Mouse (Mus musculus) right cerebral cortex, postnatal 25 days (tissue): ENCODE data around the gene Smlr1.

Experiments used
- DNase-seq: peaks from one replicate; pipeline ENCODE4 v3.0.0; 2022

The Smlr1 gene

DNA sequence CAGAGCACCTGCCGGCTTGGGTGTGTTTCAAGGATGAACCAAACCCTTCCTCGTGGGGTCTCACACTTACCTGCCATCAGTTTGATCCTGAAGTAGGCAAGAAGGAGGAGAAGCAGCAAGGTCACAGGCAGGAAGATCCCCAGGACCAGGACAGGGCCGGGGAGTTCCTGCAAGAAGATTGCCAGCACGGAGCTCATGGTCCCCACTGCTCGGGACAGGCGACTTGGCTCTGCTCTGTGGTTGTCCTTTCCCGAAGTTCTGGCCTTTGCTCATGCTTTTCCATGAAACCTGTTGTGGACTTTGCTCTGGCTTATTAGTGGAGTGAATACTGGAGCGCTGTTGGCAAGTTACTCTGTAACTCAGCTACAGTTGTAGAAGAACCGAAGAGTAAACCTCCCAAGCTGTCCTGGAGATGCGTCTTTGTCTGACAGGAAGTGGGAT, at the start of gene Smlr1:
Gene Smlr1 (minus strand): TSS at position 377 of the 441 bp plus-strand sequence.
- DNase-seq = no peak

DNA sequence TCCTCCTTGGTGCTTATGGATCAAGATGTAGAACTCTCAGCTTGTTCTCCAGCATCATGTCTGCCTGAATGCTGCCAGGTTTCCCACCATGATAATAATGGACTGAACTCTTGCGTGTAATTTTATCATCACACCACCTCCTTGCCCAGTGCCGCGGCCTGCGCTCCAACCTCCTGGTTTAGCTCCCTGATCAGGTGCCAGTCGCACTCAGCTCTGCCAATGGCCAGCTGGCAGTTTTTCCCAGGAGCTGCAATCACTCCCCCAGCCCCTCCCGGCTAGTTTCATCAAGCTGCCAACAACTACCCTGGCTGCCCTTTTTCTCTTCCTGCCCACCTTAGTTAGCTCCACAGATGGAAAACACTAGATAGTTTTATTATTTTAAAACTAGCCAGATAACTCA, 48.8 kb upstream of the Smlr1 start:
- DNase-seq = no peak

DNA sequence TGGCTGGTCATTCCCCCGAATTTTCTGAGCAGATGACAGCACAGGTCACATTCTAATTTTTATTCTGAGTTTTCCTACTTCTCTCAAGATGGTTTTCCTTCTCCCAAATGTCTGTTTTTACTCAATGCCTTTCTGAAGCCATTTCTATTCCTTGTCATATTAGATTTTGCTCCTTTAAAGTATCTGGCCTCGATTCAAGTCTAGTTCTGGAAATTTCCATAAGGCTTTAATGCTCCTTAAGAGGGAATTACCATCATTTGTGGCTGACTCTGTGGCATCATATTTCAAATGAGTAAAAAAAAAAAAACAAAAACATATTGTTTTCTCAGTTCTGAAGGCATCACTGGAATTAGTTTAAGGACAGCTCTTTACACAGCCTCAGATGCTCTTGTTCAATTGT, 44.0 kb upstream of the Smlr1 start:
- DNase-seq = no peak

DNA sequence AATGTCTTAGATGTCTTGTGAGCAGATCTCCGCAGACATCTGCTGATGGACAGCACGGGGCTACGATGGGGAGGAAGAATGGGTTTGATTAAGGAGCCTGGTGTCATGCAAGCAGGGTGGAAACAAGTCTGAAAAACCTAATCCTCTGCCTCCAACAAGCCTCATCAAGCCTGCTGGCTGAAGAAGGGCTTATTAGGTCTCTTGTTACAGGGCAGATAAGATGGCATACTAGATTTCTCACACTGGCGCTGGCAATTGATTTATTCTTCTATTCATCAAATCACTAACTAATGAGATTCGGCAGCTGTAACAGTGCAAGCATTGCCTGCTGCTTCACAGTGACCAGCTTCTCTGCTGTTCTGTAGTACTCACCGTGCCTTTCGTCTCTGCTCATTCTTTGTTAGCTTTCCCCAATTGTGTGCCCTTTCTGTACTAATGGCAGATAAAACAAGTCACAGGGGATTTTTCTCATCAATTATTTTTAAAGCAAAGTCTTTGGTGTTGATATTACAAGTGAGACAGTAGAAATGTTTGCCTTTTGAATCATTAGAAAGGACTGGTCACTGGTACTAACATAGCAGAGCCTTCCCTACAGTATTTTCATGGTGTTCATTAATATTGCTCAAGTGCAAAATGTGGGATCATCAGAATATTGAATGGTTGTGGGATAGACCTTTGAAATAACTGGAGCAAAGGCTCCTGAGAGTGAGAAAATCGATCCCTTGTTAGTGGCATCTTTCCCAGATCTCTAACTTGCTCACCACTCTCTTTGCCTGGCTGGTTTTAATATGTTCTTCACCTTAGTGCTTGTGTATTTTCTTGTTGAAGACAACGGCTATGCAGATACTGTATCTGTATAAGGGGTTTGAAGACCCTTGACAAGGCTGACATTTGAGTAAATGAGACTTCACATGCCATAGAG, 35.5 kb upstream of the Smlr1 start:
- DNase-seq = no peak

DNA sequence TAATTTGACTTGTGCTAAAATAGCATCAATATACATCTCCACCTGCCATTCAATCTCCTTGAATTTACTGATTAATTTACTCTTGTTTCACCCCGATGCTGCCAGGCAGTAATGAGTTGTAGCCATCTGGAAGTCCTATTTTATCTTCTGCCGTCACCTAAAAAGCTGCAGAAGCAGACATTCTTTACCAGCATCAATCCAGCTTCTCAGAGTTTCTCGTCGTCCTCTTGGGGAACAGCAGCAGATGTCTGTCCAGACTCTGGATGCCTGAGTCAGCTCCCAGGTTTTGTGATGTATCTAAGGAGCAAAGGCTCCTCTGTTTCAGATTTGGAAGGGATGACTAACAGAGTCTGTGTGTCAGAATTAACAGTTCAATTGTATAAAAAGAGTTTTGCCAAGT, 16.9 kb upstream of the Smlr1 start:
- peak; percentile 26 for DNase-seq

DNA sequence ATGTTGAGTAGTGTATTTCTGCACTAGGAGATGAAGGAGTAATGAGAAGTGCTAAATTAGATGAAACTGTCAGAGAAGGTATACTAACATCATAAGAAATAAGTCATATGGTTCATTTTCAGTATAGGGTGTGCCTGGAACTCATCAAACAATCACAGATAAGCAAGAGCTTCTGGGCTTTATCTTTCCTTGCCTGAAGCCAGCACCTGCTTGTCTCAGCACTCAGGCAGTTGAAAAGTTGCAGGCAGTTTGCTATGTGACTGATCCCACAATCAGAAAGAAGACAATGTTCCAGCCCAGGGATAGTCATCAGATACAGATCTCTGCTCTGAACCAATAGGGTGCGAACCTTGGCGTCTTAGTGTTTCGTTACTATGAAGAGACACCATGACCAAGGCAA, 5.0 kb upstream of the Smlr1 start:
- DNase-seq = no peak

DNA sequence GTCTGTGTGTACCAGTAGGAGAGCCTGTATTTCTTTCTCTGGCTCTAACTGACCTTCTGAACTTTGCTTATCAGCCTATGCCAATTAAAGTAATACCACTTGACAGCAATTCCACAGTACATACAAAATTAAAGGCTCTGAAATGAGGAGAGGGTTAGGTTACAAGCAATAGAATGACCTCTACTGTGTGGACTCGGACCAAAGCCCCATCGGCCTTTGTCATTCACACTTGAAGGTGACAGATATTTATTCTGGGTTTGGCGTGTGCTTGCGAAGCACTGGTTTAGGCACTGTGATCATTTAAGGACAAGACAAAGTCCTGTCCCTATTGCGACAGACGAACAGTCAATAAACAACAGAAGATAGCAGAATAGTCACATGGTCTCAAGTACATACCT, 3.7 kb upstream of the Smlr1 start:
- DNase-seq = no peak

DNA sequence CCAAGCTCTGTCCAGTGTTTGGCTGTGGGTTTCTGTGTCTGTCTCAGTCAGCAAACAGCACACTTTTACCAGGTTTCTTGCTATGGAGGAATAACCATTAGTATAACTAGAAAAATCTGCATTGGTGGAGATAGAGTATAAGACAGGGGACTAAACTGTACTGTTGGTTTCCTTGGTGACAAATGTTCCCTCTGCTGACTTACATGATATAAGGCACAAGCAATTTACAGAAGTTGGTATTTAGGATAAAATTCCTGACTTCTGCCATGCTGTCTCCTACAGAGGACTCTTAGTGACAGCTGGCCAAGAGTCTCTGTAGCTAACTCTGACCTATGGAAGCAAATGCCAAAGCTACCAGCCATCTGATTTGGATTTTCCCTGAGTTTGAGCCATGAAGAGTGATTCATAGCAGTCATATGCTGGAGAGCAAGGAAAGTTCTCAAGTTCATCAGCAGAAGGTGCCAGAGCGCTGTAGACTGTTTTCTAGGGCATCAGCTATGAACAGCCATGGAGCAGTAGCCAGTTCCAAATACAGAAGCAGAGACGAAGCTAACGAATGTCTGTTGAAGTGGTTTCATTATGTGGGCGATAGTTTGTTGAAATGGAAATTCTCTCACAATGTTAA, 3.2 kb upstream of the Smlr1 start:
- peak; percentile 46 for DNase-seq

DNA sequence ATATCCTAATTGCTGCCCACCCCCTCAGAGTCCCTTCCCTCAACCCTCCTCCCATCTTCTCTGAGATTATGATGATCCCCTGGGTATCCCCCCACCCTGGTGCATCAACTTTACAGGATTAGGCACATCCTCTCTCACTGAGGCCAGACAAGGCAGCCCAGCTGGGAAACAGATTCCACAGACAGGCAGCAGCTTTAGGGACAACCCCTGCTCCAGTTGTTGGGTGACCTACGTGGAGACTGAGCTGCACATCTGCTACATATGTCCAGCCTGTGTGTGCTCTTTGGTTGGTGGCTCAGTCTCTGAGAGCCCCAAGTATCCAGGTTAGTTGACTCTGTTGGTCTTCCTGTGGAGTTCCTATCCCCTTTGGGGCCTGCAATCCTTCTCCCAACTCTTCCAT, 2.7 kb upstream of the Smlr1 start:
- DNase-seq = no peak

DNA sequence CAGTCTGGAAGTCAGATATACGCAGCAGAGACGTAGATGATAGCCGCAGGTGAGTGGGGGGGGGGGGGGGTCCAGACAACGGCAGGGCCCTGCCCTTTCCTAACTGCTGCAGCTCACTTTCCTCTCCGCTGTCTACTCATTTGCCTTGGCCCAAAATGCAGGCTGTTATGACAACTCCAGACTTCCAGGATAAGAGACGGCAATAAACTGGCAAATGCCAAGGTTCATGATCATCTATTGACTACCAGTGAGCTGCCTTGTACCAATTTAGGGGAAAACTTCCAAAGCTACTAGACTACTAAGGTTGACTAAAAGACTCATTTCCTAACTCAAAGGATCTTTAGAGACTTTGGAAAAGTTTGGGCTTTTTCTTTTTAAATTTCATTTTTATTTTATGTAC, 554 bp upstream of the Smlr1 start:
- no peak for DNase-seq

DNA sequence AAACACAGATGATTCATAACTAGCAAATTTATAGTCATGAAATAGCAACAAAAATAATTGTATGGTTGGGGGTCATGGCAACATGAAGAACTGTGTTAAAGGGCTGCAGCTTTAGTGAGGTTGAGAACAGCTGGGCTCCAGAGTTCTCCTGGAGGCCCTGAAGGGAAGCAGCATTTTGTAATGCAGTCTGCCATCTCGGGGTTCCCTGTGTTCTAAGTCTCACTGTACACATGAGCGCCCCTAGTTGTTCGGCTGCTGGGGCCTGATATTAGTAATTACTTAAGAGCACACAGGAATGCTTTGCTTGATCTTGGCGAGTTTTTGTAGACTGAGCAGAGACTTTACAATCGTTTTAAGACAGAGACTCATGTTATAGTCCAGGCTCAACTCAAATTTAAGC, 1.6 kb downstream of the Smlr1 start:
- no peak for DNase-seq

DNA sequence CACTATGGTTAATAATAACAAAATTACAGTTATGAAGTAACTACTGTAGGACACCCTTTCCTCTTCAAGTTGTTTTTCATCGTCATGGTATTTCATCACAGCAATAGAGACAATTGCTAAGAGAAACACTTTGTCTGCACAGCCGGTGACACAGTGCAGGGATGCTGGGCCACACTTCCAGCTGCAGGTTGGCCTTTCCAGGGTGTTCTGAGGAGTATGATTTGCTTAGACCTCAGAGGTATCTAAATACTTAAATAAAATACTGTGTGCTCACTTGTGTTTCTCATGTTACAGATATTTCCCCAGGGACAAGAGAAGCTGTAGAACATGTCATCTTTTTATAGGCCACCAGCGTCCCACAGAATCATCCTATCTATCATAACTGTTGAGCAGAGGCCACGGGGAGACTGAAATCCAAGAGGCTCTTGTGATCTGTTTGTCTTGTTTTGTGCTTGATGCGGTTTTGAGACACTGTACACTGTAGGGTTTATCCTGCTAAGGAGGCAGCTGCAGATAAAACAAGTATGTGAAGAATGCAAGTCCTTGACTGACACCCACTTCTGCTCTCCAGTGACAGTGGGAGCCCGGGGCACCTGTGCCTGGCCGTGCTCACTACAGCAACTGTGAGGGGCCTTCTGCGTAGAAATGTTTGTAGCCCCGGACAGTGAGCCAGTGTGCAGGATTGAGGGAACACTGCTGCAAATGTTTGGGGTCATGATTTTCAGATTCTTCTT, 2.4 kb downstream of the Smlr1 start:
- DNase-seq = no peak

DNA sequence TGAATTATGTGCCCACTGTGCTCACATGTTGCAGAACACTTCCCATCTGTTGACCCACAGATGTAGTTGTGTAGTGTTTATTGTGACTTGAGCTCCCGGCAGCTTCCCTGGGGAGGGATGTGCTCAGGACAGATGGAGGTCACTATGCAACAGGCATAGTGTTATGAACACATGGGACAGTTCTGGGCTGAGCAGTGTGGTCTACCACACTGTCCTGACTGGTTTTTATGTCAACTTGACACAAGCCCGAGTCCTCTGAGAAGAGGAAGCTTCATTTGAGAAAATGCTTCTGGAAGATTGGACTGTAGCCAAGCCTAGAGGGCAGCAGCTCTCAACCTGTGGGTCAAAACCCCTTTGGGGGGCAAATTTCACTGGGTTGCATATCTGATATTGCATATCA, 3.0 kb downstream of the Smlr1 start:
- DNase-seq = no peak

DNA sequence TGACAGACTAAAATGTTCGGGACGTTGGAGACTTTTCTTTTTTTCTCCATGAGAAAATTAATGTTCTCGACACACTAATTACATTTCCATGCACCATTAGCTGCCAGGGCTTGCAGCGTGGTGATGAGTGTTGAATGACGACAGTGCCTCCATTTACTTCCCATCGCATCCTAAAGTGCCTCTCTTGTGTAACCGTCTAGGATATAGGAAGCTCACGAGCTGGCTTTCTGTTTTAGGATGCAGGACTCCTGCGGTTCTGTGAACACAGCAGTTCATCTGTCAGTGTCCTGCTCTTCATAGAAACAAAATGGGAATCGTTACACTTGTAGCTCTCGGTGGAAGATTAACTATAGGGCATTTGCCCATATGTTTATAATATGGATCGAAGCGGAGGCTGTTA, 4.7 kb downstream of the Smlr1 start:
- no peak for DNase-seq

DNA sequence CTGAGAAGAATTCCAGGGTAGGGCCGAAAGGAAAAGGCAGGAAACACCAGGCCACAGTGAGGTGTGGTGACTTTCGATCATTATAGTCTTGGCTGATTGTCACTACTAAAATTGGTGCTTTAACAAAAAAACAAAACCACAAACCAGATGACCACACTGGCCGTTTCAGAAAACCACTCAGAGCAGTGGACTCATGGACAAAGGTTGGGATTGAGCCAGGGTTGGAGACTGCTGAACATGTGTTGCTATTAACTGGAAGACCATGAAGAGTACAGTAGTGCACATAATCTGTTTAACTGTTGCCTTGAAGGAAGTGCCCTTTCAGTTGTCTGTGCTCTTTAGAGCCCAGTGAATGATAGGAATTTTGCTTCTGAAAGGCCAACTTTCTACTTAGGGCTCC, 8.9 kb downstream of the Smlr1 start:
- no peak for DNase-seq

DNA sequence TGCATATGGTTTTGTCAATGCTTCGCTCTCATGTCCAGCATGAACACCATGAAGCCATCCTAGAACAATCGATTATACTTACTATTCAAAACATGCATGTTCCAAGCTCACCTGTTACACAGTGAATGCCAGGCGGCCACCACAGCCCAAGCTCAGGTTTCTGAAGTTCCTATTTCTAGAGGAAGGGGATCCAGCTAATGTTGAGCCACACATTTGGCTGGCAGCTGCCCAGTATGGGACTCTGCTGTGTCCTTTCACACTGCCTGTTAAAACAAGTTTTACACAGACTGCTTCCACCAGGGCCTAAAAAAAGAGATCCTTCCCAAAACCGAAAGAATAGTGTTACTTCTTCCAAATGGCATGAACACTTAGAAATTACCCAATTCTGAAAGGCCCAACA, 9.4 kb downstream of the Smlr1 start:
- DNase-seq = no peak

DNA sequence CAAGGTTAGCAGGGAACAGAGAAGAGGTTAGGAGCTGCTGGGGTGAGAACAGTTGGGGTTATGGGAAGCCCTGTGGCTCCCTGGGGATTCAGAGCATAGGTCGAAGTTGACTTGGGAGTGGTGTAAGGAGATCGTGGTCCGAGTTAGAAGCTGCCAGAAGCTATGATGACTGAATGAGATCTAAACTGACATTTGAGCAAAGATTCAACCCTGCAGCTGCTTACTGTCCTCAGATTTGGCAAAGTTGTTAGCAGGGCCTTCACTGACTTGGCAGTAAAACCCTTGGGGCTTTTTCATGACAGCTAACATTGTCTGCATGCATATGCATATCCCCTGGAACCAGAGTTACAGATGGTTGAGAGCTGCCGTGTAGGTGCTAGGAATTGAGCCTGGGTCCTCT, 9.9 kb downstream of the Smlr1 start:
- DNase-seq = no peak

DNA sequence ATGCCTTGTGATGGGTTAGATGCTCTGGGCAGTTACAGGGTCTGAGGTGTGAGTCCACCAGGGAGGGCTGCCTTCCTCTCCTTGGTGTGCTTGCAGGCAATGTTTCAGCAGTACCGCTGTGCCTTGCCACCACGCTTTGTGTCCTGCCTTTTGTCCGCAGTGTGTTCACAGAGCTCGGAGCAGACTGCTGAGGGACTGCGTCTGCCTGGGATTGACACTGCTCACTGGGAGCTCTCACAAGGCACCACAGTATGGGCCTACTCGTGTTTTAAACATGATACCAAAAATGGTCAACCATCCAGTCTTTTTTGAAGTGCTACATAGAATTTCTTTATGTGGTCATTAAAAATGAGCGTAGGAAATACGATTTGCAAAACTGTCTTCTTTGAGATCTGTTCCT, 12.3 kb downstream of the Smlr1 start:
- no peak for DNase-seq

DNA sequence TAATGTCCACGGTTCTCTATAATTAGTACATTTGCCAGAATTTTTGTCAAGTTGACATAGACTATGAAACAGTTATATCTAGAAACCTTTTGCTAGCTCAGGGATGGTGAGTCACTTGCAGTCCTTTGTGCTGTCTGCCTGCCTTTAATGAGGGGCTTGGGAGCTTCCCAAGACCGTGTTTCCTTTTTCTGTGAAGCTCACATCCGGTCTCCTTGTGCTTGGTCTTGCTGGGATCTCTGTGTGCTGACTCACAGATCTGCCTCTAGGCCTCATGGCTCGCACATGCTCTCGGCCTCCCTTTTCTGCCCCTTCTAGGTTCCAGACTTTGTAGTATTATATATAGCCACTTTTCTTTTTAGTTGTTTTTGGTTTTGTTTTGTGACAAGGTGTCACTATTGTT, 15.6 kb downstream of the Smlr1 start:
- no peak for DNase-seq

DNA sequence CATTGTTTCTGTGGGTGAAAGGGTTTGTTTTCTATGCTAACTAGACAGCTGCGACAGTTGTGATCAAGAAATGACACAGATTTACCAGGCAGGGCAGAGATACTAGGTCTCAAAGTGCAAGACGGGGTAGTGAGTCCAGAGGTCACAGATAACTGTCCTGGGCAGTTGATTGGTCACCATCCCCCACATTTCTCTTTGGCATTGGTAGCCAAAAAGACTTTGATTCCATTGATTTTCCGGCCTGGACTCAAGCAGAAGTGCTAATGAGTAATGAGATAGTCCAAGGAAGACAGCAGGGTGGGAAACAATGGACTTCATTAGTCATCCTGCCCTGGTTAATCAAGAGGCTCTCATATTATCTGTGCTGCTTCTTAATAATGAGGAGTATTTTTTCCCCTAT, 16.1 kb downstream of the Smlr1 start:
- no peak for DNase-seq

DNA sequence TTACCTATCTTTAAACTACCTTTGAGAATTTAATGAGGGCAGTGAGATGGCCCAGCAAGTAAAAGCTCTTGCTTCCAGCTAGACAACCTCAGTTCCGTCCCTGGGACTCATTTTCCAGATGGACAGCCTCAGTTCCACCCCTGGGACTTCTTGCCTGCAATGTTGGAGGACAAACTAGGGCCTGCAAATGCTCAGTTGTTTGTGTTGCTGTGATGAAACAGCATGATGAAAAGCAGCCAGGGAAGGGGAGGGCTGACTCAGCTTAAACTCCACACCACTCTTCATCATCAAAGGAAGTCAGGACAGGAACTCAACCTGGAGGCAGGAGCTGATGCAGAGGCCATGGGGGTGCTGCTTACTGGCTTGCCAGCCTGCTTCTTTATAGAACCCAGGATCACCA, 22.2 kb downstream of the Smlr1 start:
- no peak for DNase-seq

DNA sequence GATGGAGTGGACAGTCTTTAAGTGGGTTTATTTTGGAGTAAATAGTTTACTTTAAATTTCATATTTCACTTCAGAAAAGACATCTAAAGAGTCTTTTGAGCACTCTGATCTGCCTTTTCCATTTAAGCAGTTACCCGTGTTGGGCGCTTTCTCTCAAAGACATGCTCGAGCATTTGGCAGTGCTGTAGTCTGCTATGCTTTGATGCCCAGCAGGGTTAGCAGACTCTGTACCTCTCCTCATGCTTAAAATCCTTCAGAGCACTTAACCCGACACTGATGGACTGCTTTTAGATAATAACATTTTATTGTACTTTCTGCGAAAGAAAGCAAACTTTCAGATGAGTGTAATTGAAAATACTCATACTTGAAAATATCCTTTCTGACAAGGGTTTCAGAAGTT, 32.8 kb downstream of the Smlr1 start:
- no peak for DNase-seq

DNA sequence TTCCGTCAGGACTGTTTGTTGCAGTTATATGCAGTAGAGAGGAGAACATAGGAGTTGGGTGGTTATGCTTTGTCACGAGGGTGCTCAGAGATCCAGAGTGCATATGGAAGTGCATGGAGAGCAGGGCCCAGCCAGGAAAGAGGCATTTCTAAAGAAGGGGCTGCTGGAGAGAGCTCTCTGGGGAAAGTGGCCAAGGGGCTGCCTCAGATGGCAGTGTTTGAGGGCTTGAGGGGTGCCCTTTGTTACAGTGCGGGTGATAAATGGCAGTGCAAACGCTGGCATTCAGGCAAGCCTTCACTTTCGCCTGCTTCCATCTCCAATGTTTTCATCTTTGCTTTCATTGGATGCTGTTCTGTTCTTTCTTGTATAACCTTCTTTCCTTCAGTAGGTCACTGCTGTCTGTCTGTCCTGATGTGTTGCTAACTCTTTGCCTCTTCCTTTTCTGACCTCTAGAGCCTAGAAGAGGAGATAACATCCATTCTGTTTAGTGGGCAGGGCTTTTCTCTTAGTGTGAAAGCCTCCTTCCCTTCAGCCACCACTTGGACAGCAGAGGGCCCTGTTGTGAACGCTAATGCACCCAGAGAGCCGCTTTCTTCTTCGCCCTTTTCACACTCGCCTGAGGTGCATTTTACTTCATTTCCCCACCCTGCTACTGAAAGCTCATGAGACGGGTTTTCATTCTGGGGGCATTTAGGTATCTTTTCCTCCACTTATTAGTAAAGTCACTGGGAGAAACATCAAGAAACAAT, 36.6 kb downstream of the Smlr1 start:
- no peak for DNase-seq
